In the genomic region with DNA sequence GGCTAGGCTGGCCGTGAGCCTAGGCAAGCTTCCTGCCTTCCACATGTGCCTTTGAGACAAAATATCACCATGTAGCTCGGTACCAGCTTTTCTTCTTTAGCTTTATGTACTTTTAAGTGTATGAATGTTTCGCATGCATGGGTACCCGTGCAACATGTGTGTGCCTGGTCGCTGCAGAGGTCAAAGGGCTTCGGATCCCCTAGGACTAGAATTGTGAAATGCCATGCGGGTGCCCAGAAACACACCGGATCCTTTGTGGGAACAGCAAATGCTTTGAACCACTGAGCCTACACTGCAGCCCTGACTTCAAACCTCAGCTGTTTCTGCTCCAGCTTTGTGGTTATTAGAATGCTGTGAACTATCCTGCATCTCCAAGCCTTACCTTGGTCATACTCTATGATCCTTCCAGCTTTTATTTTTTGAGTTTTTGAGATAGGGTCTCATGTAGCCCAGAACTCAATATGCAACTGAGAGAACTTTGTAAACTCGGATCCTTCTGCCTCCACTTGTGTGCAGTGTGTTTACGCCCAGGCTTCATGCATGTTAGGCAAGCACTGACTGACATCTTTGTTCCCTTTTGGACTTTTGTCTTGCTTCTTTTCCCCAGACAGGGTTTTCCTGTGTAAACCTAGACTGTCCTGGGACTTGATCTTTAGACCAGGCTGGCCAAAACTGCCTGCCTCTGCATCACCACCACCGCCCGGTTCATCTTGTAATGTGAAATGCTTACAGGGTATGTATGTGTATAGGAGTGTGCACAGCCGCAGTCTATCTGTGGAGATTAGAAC, we compare ENCODE assay signal across 25 mouse cellular contexts. TPM values are rescaled to one million over a fixed set of nuclear protein-coding genes. Genes with fewer than 3 reads are reported as not detected.
DNase-seq lines count a peak whose midpoint lies in the region; ATAC-seq lines count a peak whose summit lies in the region.
"Had no signal": no experiment of that assay in that cellular context is flagged by ENCODE, and none has a peak within 500 bp of the region (broad histone marks: within the 10 kb centered on the region; RNA-seq: fewer than 3 reads in every experiment).

No protein-coding gene starts in this region.

- DNase-seq in adrenal gland, postnatal 10 days: peak; percentile 59
- no peak for DNase-seq in adrenal gland, postnatal 36 days
- no peak for DNase-seq in limb, embryonic 10.5 days (ENCODE audit: low spot score)
- no peak for DNase-seq in liver, embryonic 11.5 days (ENCODE audit: low spot score)
- DNase-seq in yolk sac, embryonic 10.5 days (ENCODE audit: low spot score): peak; percentile 47
- DNase-seq: adrenal gland, postnatal 25 days; cerebellum, adult 11-12 months; gastrocnemius, postnatal 25 days; heart, adult 2 months; heart, postnatal 36 days; kidney, postnatal 25 days; left cerebral cortex, postnatal 4 days; lung, postnatal 4 days; right cerebral cortex, adult 18-20 months had no signal

- peaks cover 52% of the 10 kb centered on the region for H3K36me3 ChIP-seq in limb, embryonic 12.5 days
- peaks cover 57% of the 10 kb centered on the region for H3K36me3 ChIP-seq in limb, embryonic 10.5 days
- H3K36me3 ChIP-seq in liver, embryonic 11.5 days (ENCODE audit: control insufficient read depth, insufficient read depth, low read length): peaks cover 38% of the 10 kb centered on the region

- peaks cover 7% of the 10 kb centered on the region; the same call in 1 of the 2 replicates for H3K9me3 ChIP-seq in limb, embryonic 12.5 days
- no peaks in the 10 kb centered on the region for H3K9me3 ChIP-seq in limb, embryonic 10.5 days (replicated peaks)
- no peaks in the 10 kb centered on the region for H3K9me3 ChIP-seq in liver, embryonic 11.5 days (ENCODE audit: control insufficient read depth, low read length)
- H3K9me3 ChIP-seq: embryonic facial prominence, embryonic 13.5 days; forebrain, embryonic 15.5 days; hindbrain, embryonic 15.5 days; lung, embryonic 15.5 days; neural tube, embryonic 12.5 days had no signal

- H3K4me3 ChIP-seq in limb, embryonic 12.5 days (replicated peaks): no peak overlapping the region
- H3K4me3 ChIP-seq in limb, embryonic 10.5 days: no peak overlapping the region
- H3K4me3 ChIP-seq in liver, embryonic 11.5 days (ENCODE audit: low read depth, low read length): no peak overlapping the region
- H3K4me3 ChIP-seq: embryonic facial prominence, embryonic 13.5 days; forebrain, embryonic 15.5 days; heart, adult 2 months; hindbrain, embryonic 15.5 days; left cerebral cortex, adult 2 months; lung, embryonic 15.5 days; neural tube, embryonic 12.5 days had no signal

- no peaks in the 10 kb centered on the region for H3K4me1 ChIP-seq in limb, embryonic 12.5 days (replicated peaks)
- no peaks in the 10 kb centered on the region for H3K4me1 ChIP-seq in limb, embryonic 10.5 days
- no peaks in the 10 kb centered on the region; the same call in 1 of the 2 replicates for H3K4me1 ChIP-seq in liver, embryonic 11.5 days (replicated peaks; ENCODE audit: control insufficient read depth, insufficient read depth, low read length)
- H3K4me1 ChIP-seq: embryonic facial prominence, embryonic 13.5 days; forebrain, embryonic 15.5 days; hindbrain, embryonic 15.5 days had no signal

- H3K9ac ChIP-seq in limb, embryonic 12.5 days (replicated peaks): no peak overlapping the region
- H3K9ac ChIP-seq in liver, embryonic 11.5 days (ENCODE audit: low read depth, low read length): no peak overlapping the region
- H3K9ac ChIP-seq: embryonic facial prominence, embryonic 13.5 days; forebrain, embryonic 15.5 days; hindbrain, embryonic 15.5 days; lung, embryonic 15.5 days; neural tube, embryonic 12.5 days had no signal

- no peaks in the 10 kb centered on the region for H3K27me3 ChIP-seq in limb, embryonic 12.5 days
- H3K27me3 ChIP-seq in limb, embryonic 10.5 days (ENCODE audit: low read depth, poor library complexity, severe bottlenecking): peaks cover under 1% of the 10 kb centered on the region; the same call in 1 of the 2 replicates
- no peaks in the 10 kb centered on the region for H3K27me3 ChIP-seq in liver, embryonic 11.5 days (replicated peaks; ENCODE audit: control insufficient read depth, insufficient read depth, low read length)
- H3K27me3 ChIP-seq: embryonic facial prominence, embryonic 13.5 days; forebrain, embryonic 15.5 days; hindbrain, embryonic 15.5 days; lung, embryonic 15.5 days; neural tube, embryonic 12.5 days had no signal

- ATAC-seq in limb, embryonic 12.5 days (ENCODE audit: insufficient number of reproducible peaks, insufficient read depth, low FRiP score, low TSS enrichment, low read depth): no peak
- peak; percentile 46; the same call in 1 of the 2 replicates for ATAC-seq in liver, embryonic 11.5 days (replicated peaks; ENCODE audit: low FRiP score)
- ATAC-seq in megakaryocyte, adult 5-6 weeks (ENCODE audit: poor library complexity, severe bottlenecking): no peak
- ATAC-seq: forebrain, embryonic 15.5 days; intestine, embryonic 16.5 days had no signal

- H3K27ac ChIP-seq in limb, embryonic 12.5 days: 0 out of 2 replicates have a peak overlapping the region, but pooled peaks have one; percentile 1
- no peak overlapping the region for H3K27ac ChIP-seq in limb, embryonic 10.5 days
- no peak overlapping the region for H3K27ac ChIP-seq in liver, embryonic 11.5 days (ENCODE audit: low read depth, low read length)
- H3K27ac ChIP-seq: embryonic facial prominence, embryonic 13.5 days; forebrain, embryonic 15.5 days; heart, adult 2 months; hindbrain, embryonic 15.5 days; left cerebral cortex, adult 2 months; lung, embryonic 15.5 days; neural tube, embryonic 12.5 days had no signal

- WGBS in limb, embryonic 12.5 days: 90% methylated on average over 13 of the region's 13 CpGs
- WGBS in limb, embryonic 10.5 days: 93% methylated on average over 13 of the region's 13 CpGs
- WGBS in liver, embryonic 11.5 days: 85% methylated on average over 13 of the region's 13 CpGs

- no peak overlapping the region for H3K4me2 ChIP-seq in limb, embryonic 12.5 days
- H3K4me2 ChIP-seq in liver, embryonic 11.5 days: no peak overlapping the region
- H3K4me2 ChIP-seq: embryonic facial prominence, embryonic 13.5 days; forebrain, embryonic 15.5 days; hindbrain, embryonic 15.5 days; lung, embryonic 15.5 days; midbrain, embryonic 11.5 days; neural tube, embryonic 12.5 days had no signal

RNA-seq across cellular contexts. Expression of a gene that starts 5.4 kb away (rescaled TPM):
- total RNA-seq in adrenal gland, postnatal 10 days (2021): 1 to 10 TPM; 3.6 to 5.1 TPM
- total RNA-seq in adrenal gland, postnatal 36 days (2021): 1 to 10 TPM; 2.4 to 3.3 TPM
- 10.4 and 11.1 TPM in 2 replicates for polyA plus RNA-seq in limb, embryonic 12.5 days (2016; fragmentation: Nextera tagmentation; extraction: Ambion mirVana)
- polyA plus RNA-seq in limb, embryonic 10.5 days (2016; fragmentation: Nextera tagmentation; extraction: Ambion mirVana): 1.3 and 2.4 TPM in 2 replicates
- 0.87 and 1.5 TPM in 2 replicates for polyA plus RNA-seq in liver, embryonic 11.5 days (2014; fragmentation: Nextera tagmentation; extraction: Ambion mirVana)
- 0.13 TPM in 1 of 2 replicates, not detected in the other for total RNA-seq in megakaryocyte, adult 5-6 weeks (2015)
- total RNA-seq in megakaryocyte, adult 5-6 weeks (2017): not detected in 2 replicates
- total RNA-seq: common myeloid progenitor, adult 5-6 weeks had no signal

RNA-seq across cellular contexts. Expression of a gene that starts 38.8 kb away (rescaled TPM):
- 10 to 100 TPM; 16.4 to 19.7 TPM for total RNA-seq in adrenal gland, postnatal 10 days (2021)
- 10 to 100 TPM; 15.5 to 17.7 TPM for total RNA-seq in adrenal gland, postnatal 36 days (2021)
- polyA plus RNA-seq in limb, embryonic 12.5 days (2016; fragmentation: Nextera tagmentation; extraction: Ambion mirVana): 25.5 and 25.6 TPM in 2 replicates
- 37.1 and 42.1 TPM in 2 replicates for polyA plus RNA-seq in limb, embryonic 10.5 days (2016; fragmentation: Nextera tagmentation; extraction: Ambion mirVana)
- polyA plus RNA-seq in liver, embryonic 11.5 days (2014; fragmentation: Nextera tagmentation; extraction: Ambion mirVana): 39.0 and 43.1 TPM in 2 replicates
- 8.7 and 10.9 TPM in 2 replicates for total RNA-seq in megakaryocyte, adult 5-6 weeks (2015)
- 13.5 and 14.2 TPM in 2 replicates for total RNA-seq in megakaryocyte, adult 5-6 weeks (2017)

RNA-seq across cellular contexts. Expression of a gene that starts 42.4 kb away (rescaled TPM):
- 10 to 100 TPM; 73.2 to 78.2 TPM for total RNA-seq in adrenal gland, postnatal 10 days (2021)
- total RNA-seq in adrenal gland, postnatal 36 days (2021): 10 to 100 TPM; 75.1 to 77.3 TPM
- polyA plus RNA-seq in limb, embryonic 12.5 days (2016; fragmentation: Nextera tagmentation; extraction: Ambion mirVana): 42.0 and 46.4 TPM in 2 replicates
- polyA plus RNA-seq in limb, embryonic 10.5 days (2016; fragmentation: Nextera tagmentation; extraction: Ambion mirVana): 51.7 and 57.5 TPM in 2 replicates
- 23.4 and 24.2 TPM in 2 replicates for polyA plus RNA-seq in liver, embryonic 11.5 days (2014; fragmentation: Nextera tagmentation; extraction: Ambion mirVana)
- 5.8 and 6.2 TPM in 2 replicates for total RNA-seq in megakaryocyte, adult 5-6 weeks (2015)
- 5.5 and 7.0 TPM in 2 replicates for total RNA-seq in megakaryocyte, adult 5-6 weeks (2017)

RNA-seq across cellular contexts. Expression of a gene that starts 42.8 kb away (rescaled TPM):
- total RNA-seq in adrenal gland, postnatal 10 days (2021): 10 to 100 TPM; 48.5 to 49.2 TPM
- 10 to 100 TPM; 54.2 to 78.8 TPM for total RNA-seq in adrenal gland, postnatal 36 days (2021)
- 121 and 125 TPM in 2 replicates for polyA plus RNA-seq in limb, embryonic 12.5 days (2016; fragmentation: Nextera tagmentation; extraction: Ambion mirVana)
- 150 and 166 TPM in 2 replicates for polyA plus RNA-seq in limb, embryonic 10.5 days (2016; fragmentation: Nextera tagmentation; extraction: Ambion mirVana)
- 134 and 139 TPM in 2 replicates for polyA plus RNA-seq in liver, embryonic 11.5 days (2014; fragmentation: Nextera tagmentation; extraction: Ambion mirVana)
- total RNA-seq in megakaryocyte, adult 5-6 weeks (2015): 29.8 and 32.0 TPM in 2 replicates
- total RNA-seq in megakaryocyte, adult 5-6 weeks (2017): 76.5 and 79.1 TPM in 2 replicates

Comparison
In these comparisons a context has a peak if more than half of its experiments do, and no peak if none do; other contexts are left out.
1. DNase-seq: peak in adrenal gland, postnatal 10 days (single experiment) and yolk sac, embryonic 10.5 days (single experiment); none in adrenal gland, postnatal 36 days (0 of 2), limb, embryonic 10.5 days (single experiment) and liver, embryonic 11.5 days (single experiment).
2. RNA of a gene that starts 42.4 kb away (total RNA-seq): 73.2 to 78.2 TPM in adrenal gland, postnatal 10 days and 75.1 to 77.3 TPM in adrenal gland, postnatal 36 days; 5.5 to 7.0 TPM in megakaryocyte, adult 5-6 weeks; every median in the first group is over 4 times any median in the second.